Mouse (Mus musculus): Measurements from ENCODE around the gene Pelo. TPM values are rescaled to one million over a fixed set of nuclear protein-coding genes. Genes with fewer than 3 reads are reported as not detected.

Pelo gene
- total RNA-seq, 2 experiments from 2014 or later = 11.5 to 16.5 TPM

Other genes starting within 250 kb of the Pelo start
- gene Itga2, start 158.1 kb downstream of the Pelo start, total RNA-seq (2021) = 10 to 100 TPM in 1 of 2 experiments, 1 to 10 TPM in 1; 7.3 to 10.2 TPM
- gene Gm49395, start 11.7 kb upstream of the Pelo start, total RNA-seq (2021) = 1 to 10 TPM; 5.4 to 7.9 TPM
- gene Itga1, start 11.8 kb upstream of the Pelo start, total RNA-seq (2021) = 10 to 100 TPM; 29.8 to 39.3 TPM